Mouse (Mus musculus): ENCODE measurements at regions not wholly inside any gene's neighbourhood (a gene's known extent, or its start where the extent isn't known, plus 50 kb on each side); places are given as distances from the start of the nearest gene placed in this dataset.
"Not testable (repeated sequence)": the region's sequence is repeated elsewhere in the genome, so short reads cannot be mapped to it uniquely, and the experiment has no call there.

- 50% methylated on average over 2 of the region's 2 CpGs for WGBS
- not testable (repeated sequence) for ATAC-seq (ENCODE audit: low FRiP score, low read depth); H3K36me3 ChIP-seq; H3K4me3 ChIP-seq; H3K27ac ChIP-seq; H3K4me2 ChIP-seq (replicated peaks); H3K4me1 ChIP-seq; H3K27me3 ChIP-seq; H3K9ac ChIP-seq; H3K9me3 ChIP-seq
Observed at GRCm38 (mm10) chr8:126811358-126811757, 134.3 kb downstream of the Tomm20 start.

GRCm38 (mm10) chr8:126810516-126810915 lies 135.1 kb downstream of the Tomm20 start:
- peaks cover 3% of the 10 kb centered on the region for H3K27me3 ChIP-seq
- H3K4me2 ChIP-seq (replicated peaks) = no peak overlapping the region
- H3K36me3 ChIP-seq = peaks cover 2% of the 10 kb centered on the region; the same call in 1 of the 2 replicates
- H3K4me1 ChIP-seq = peaks cover 7% of the 10 kb centered on the region; the same call in 1 of the 2 replicates
- H3K9me3 ChIP-seq = peaks cover 9% of the 10 kb centered on the region
- H3K9ac ChIP-seq = no peak overlapping the region
- WGBS = 82% methylated on average over 5 of the region's 5 CpGs
- H3K4me3 ChIP-seq = no peak overlapping the region
- no peak for ATAC-seq (ENCODE audit: low FRiP score, low read depth)
- H3K27ac ChIP-seq = no peak overlapping the region

- Histone ChIP-seq H3K27ac (no peak overlapping the region), H3K9me3 (peaks cover 9% of the 10 kb centered on the region), H3K36me3 (peaks cover 2% of the 10 kb centered on the region; the same call in 1 of the 2 replicates), H3K9ac (no peak overlapping the region), H3K4me3 (no peak overlapping the region), H3K4me1 (peaks cover 14% of the 10 kb centered on the region; the same call in 1 of the 2 replicates), H3K27me3 (peaks cover 3% of the 10 kb centered on the region), H3K4me2 (replicated peaks) (no peak overlapping the region)
- 76% methylated on average over 1 of the region's 1 CpGs for WGBS
- ATAC-seq (ENCODE audit: low FRiP score, low read depth) = no peak
Observed at GRCm38 (mm10) chr8:126809321-126809720, 136.3 kb downstream of the Tomm20 start.

- H3K4me3 ChIP-seq = no peak overlapping the region
- WGBS = 87% methylated on average over 4 of the region's 4 CpGs
- peaks cover 2% of the 10 kb centered on the region; the same call in 1 of the 2 replicates for H3K36me3 ChIP-seq
Observed at GRCm38 (mm10) chr8:126808496-126808895, 137.1 kb downstream of the Tomm20 start.

GRCm38 (mm10) chr8:126807171-126807768 lies 138.4 kb downstream of the Tomm20 start:
- 80% methylated on average over 8 of the region's 8 CpGs for WGBS

More at GRCm38 (mm10) chr8:126808496-126808895, 137.1 kb downstream of the Tomm20 start:
- peaks cover 14% of the 10 kb centered on the region; the same call in 1 of the 2 replicates for H3K4me1 ChIP-seq
- H3K4me2 ChIP-seq (replicated peaks) = no peak overlapping the region
- no peak overlapping the region for H3K9ac ChIP-seq
- ATAC-seq (ENCODE audit: low FRiP score, low read depth) = no peak
- H3K9me3 ChIP-seq = peaks cover 9% of the 10 kb centered on the region
- peaks cover 3% of the 10 kb centered on the region for H3K27me3 ChIP-seq
- H3K27ac ChIP-seq = no peak overlapping the region

GRCm38 (mm10) chr8:126806591-126806990 lies 139.1 kb downstream of the Tomm20 start:
- WGBS = 92% methylated on average over 2 of the region's 2 CpGs
- Histone ChIP-seq H3K36me3 (no peaks in the 10 kb centered on the region), H3K4me2 (replicated peaks) (no peak overlapping the region), H3K4me1 (peaks cover 14% of the 10 kb centered on the region; the same call in 1 of the 2 replicates), H3K27ac (0 out of 2 replicates have a peak overlapping the region, but pooled peaks have one; percentile 45), H3K27me3 (peaks cover 3% of the 10 kb centered on the region), H3K9ac (no peak overlapping the region), H3K4me3 (no peak overlapping the region), H3K9me3 (no peaks in the 10 kb centered on the region)
- ATAC-seq (ENCODE audit: low FRiP score, low read depth) = no peak

More at GRCm38 (mm10) chr8:126807171-126807768, 138.4 kb downstream of the Tomm20 start:
- Histone ChIP-seq H3K4me1 (peaks cover 14% of the 10 kb centered on the region; the same call in 1 of the 2 replicates), H3K4me3 (no peak overlapping the region), H3K9me3 (no peaks in the 10 kb centered on the region), H3K27me3 (peaks cover 3% of the 10 kb centered on the region), H3K4me2 (replicated peaks) (no peak overlapping the region), H3K36me3 (no peaks in the 10 kb centered on the region), H3K27ac (no peak overlapping the region), H3K9ac (no peak overlapping the region)
- no peak for ATAC-seq (ENCODE audit: low FRiP score, low read depth)

GRCm38 (mm10) chr8:126806181-126806560 lies 139.5 kb downstream of the Tomm20 start:
- peak overlapping the region; percentile 45; the same call in 1 of the 2 replicates for H3K27ac ChIP-seq
- 69% methylated on average over 3 of the region's 3 CpGs for WGBS
- H3K4me2 ChIP-seq (replicated peaks) = no peak overlapping the region
- H3K4me3 ChIP-seq = no peak overlapping the region
- ATAC-seq (ENCODE audit: low FRiP score, low read depth) = no peak
- H3K36me3 ChIP-seq = no peaks in the 10 kb centered on the region
- H3K4me1 ChIP-seq = peaks cover 14% of the 10 kb centered on the region; the same call in 1 of the 2 replicates
- H3K27me3 ChIP-seq = peaks cover 3% of the 10 kb centered on the region
- H3K9me3 ChIP-seq = no peaks in the 10 kb centered on the region
- H3K9ac ChIP-seq = no peak overlapping the region

- Histone ChIP-seq H3K4me1 (peaks cover 14% of the 10 kb centered on the region; the same call in 1 of the 2 replicates), H3K4me2 (replicated peaks) (no peak overlapping the region), H3K9me3 (no peaks in the 10 kb centered on the region), H3K4me3 (no peak overlapping the region), H3K36me3 (no peaks in the 10 kb centered on the region), H3K27ac (peak overlapping the region; percentile 45; the same call in 1 of the 2 replicates), H3K27me3 (peaks cover 3% of the 10 kb centered on the region), H3K9ac (peak overlapping the region; percentile 39; the same call in 1 of the 2 replicates)
- ATAC-seq (ENCODE audit: low FRiP score, low read depth) = 0 out of 2 replicates have a peak, but pooled peaks have one; percentile 19
- 44% methylated on average over 13 of the region's 13 CpGs for WGBS
Observed at GRCm38 (mm10) chr8:126805365-126806180, 140.1 kb downstream of the Tomm20 start.

- H3K27ac ChIP-seq = no peak overlapping the region
- no peaks in the 10 kb centered on the region for H3K9me3 ChIP-seq
- no peak for ATAC-seq (ENCODE audit: low FRiP score, low read depth)
- H3K4me2 ChIP-seq (replicated peaks) = no peak overlapping the region
- no peaks in the 10 kb centered on the region for H3K36me3 ChIP-seq
- 80% methylated on average over 7 of the region's 7 CpGs for WGBS
- no peaks in the 10 kb centered on the region for H3K27me3 ChIP-seq
- H3K9ac ChIP-seq = no peak overlapping the region
- no peak overlapping the region for H3K4me3 ChIP-seq
- H3K4me1 ChIP-seq = peaks cover 21% of the 10 kb centered on the region; the same call in 1 of the 2 replicates
Observed at GRCm38 (mm10) chr8:126804115-126804514, 141.5 kb downstream of the Tomm20 start.

GRCm38 (mm10) chr8:126802641-126803040 lies 143.0 kb downstream of the Tomm20 start:
- Histone ChIP-seq H3K27me3 (no peaks in the 10 kb centered on the region), H3K4me1 (peaks cover 28% of the 10 kb centered on the region; the same call in 1 of the 2 replicates), H3K9me3 (no peaks in the 10 kb centered on the region), H3K4me2 (replicated peaks) (no peak overlapping the region), H3K36me3 (no peaks in the 10 kb centered on the region), H3K27ac (no peak overlapping the region), H3K9ac (no peak overlapping the region), H3K4me3 (no peak overlapping the region)
- WGBS = 76% methylated on average over 4 of the region's 4 CpGs
- ATAC-seq (ENCODE audit: low FRiP score, low read depth) = no peak

GRCm38 (mm10) chr8:126800976-126801375 lies 144.7 kb downstream of the Tomm20 start:
- H3K9me3 ChIP-seq = no peaks in the 10 kb centered on the region
- H3K4me1 ChIP-seq = peaks cover 30% of the 10 kb centered on the region; the same call in 1 of the 2 replicates
- H3K36me3 ChIP-seq = no peaks in the 10 kb centered on the region
- H3K4me2 ChIP-seq (replicated peaks) = no peak overlapping the region
- H3K27me3 ChIP-seq = no peaks in the 10 kb centered on the region
- no peak for ATAC-seq (ENCODE audit: low FRiP score, low read depth)
- WGBS = 61% methylated on average over 6 of the region's 6 CpGs
- H3K27ac ChIP-seq = no peak overlapping the region
- H3K4me3 ChIP-seq = no peak overlapping the region
- no peak overlapping the region for H3K9ac ChIP-seq
